In genomic region chrX:129034236-129034635, GRCm38 (mm10) we compare ENCODE assay signal across 19 mouse cellular contexts.
DNase-seq lines count a peak whose midpoint lies in the region; ATAC-seq and TF ChIP-seq lines count a peak whose summit lies in the region.
"Had no signal": no experiment of that assay in that cellular context is flagged by ENCODE, and none has a peak within 500 bp of the region (broad histone marks: within the 10 kb centered on the region; RNA-seq: fewer than 3 reads in every experiment).

No protein-coding gene starts in this region.

- no peaks in the 10 kb centered on the region for H3K27me3 ChIP-seq in MEL (ENCODE audit: control insufficient read depth in 1 of 2, insufficient read depth in 2 of 2, low read length in 2 of 2)
- H3K27me3 ChIP-seq in kidney, embryonic 14.5 days (ENCODE audit: control insufficient read depth, insufficient read depth, low read length): no peaks in the 10 kb centered on the region
- H3K27me3 ChIP-seq: CH12.LX had no signal

- peak; percentile 51 for DNase-seq in MEL (ENCODE audit: low read depth, low spot score)
- DNase-seq: adrenal gland, adult 2 months; adrenal gland, adult 8-10 months; adrenal gland, postnatal 10 days; adrenal gland, postnatal 14 days; adrenal gland, postnatal 25 days; adrenal gland, postnatal 36 days; B cell, adult 2 months; cerebellum, adult 11 months; cerebellum, adult 11-12 months; cerebellum, adult 18-20 months; cerebellum, adult 2 months; cerebellum, adult 8-10 months had no signal

- TF ChIP-seq EP300 in MEL (IDR thresholded peaks at IDR 0.05; ENCODE audit: low read depth in 1 of 2, low read length in 2 of 2): peak; percentile 75

- no peaks in the 10 kb centered on the region for H3K79me2 ChIP-seq in MEL (ENCODE audit: control insufficient read depth, insufficient read depth, low read length, poor library complexity)

- H3K4me2 ChIP-seq in kidney, embryonic 14.5 days (replicated peaks; ENCODE audit: low read depth, low read length): no peak overlapping the region

- 80% methylated on average over 4 of the region's 4 CpGs for WGBS in kidney, embryonic 14.5 days

- no peak overlapping the region for H3K9ac ChIP-seq in MEL (ENCODE audit: control insufficient read depth, low read depth, low read length, poor library complexity, severe bottlenecking)
- H3K9ac ChIP-seq in kidney, embryonic 14.5 days (ENCODE audit: low read depth, low read length): no peak overlapping the region

- no peak overlapping the region for H3K4me3 ChIP-seq in MEL (ENCODE audit: control insufficient read depth in 1 of 2, insufficient read depth in 1 of 2, low read depth in 2 of 2, low read length in 2 of 2)
- no peak overlapping the region for H3K4me3 ChIP-seq in kidney, embryonic 14.5 days (ENCODE audit: low read length)

- no peak for TF ChIP-seq CTCF in MEL (IDR thresholded peaks at IDR 0.05 in 2 of 3, conservative IDR thresholded peaks at IDR 0.05 in 1 of 3; ENCODE audit: control insufficient read depth in 1 of 3, insufficient read depth in 1 of 3, low read depth in 2 of 3, low read length in 3 of 3, poor library complexity in 1 of 3, severe bottlenecking in 1 of 3)

- H3K4me1 ChIP-seq in MEL (ENCODE audit: control insufficient read depth in 1 of 2, insufficient read depth in 2 of 2, low read length in 2 of 2): no peaks in the 10 kb centered on the region
- no peaks in the 10 kb centered on the region for H3K4me1 ChIP-seq in kidney, embryonic 14.5 days (ENCODE audit: control insufficient read depth, insufficient read depth, low read length)

- no peaks in the 10 kb centered on the region for H3K9me3 ChIP-seq in MEL (replicated peaks; ENCODE audit: insufficient read depth, low read length)
- no peaks in the 10 kb centered on the region for H3K9me3 ChIP-seq in kidney, embryonic 14.5 days (ENCODE audit: control insufficient read depth, low read length)
- H3K9me3 ChIP-seq: G1E had no signal

- H3K27ac ChIP-seq in MEL (ENCODE audit: control insufficient read depth, low read depth, low read length): no peak overlapping the region
- no peak overlapping the region for H3K27ac ChIP-seq in kidney, embryonic 14.5 days (ENCODE audit: low read depth, low read length)

- H3K36me3 ChIP-seq in MEL (ENCODE audit: control insufficient read depth in 1 of 2, insufficient read depth in 2 of 2, low read length in 2 of 2): peaks cover 0 to 4% of the 10 kb centered on the region in 2 experiments; a peak in 1 of 4 replicates
- no peaks in the 10 kb centered on the region for H3K36me3 ChIP-seq in kidney, embryonic 14.5 days (ENCODE audit: control insufficient read depth, insufficient read depth, low read length)
- H3K36me3 ChIP-seq: G1E had no signal

- no peak for TF ChIP-seq RAD21 in MEL (IDR thresholded peaks at IDR 0.05; ENCODE audit: low read depth, low read length)

- TF ChIP-seq POLR2A in MEL (IDR thresholded peaks at IDR 0.05; ENCODE audit: control insufficient read depth in 1 of 2, insufficient read depth in 1 of 2, low read depth in 1 of 2, low read length in 2 of 2, poor library complexity in 1 of 2): no peak

- ATAC-seq in kidney, embryonic 14.5 days (ENCODE audit: low FRiP score, low TSS enrichment): no peak
- ATAC-seq: activated CD4-positive, CD25-positive, alpha-beta regulatory T cell, adult 4 months; CD4-positive, CD25-positive, alpha-beta regulatory T cell, adult 4 months; Patski had no signal

TF ChIP-seq in MEL, 35 proteins besides CTCF, POLR2A, EP300 and RAD21:
- TF ChIP-seq MAZ (IDR thresholded peaks at IDR 0.05; ENCODE audit: low read depth, low read length): no peak
- TF ChIP-seq HCFC1 (IDR thresholded peaks at IDR 0.05; ENCODE audit: low read depth, low read length): no peak
- no peak for TF ChIP-seq CHD2 (IDR thresholded peaks at IDR 0.05; ENCODE audit: low read length)
- peak; percentile 78 for TF ChIP-seq TCF12 (IDR thresholded peaks at IDR 0.05; ENCODE audit: low read depth, low read length)
- TF ChIP-seq GATA1 (IDR thresholded peaks at IDR 0.05; ENCODE audit: low read depth, low read length): peak; percentile 91
- no peak for TF ChIP-seq ZNF384 (IDR thresholded peaks at IDR 0.05; ENCODE audit: low read depth, low read length)
- peak; percentile 82 for TF ChIP-seq ETS1 (IDR thresholded peaks at IDR 0.05; ENCODE audit: low read depth, low read length)
- TF ChIP-seq BHLHE40 (IDR thresholded peaks at IDR 0.05; ENCODE audit: borderline replicate concordance, low read depth, low read length): no peak
- TF ChIP-seq TBP (IDR thresholded peaks at IDR 0.05; ENCODE audit: low read depth, low read length): no peak
- TF ChIP-seq RCOR1 (IDR thresholded peaks at IDR 0.05; ENCODE audit: low read depth, low read length): peak; percentile 63
- TF ChIP-seq MXI1 (IDR thresholded peaks at IDR 0.05; ENCODE audit: low read depth, low read length): no peak
TF ChIP-seq in MEL: peak in this region for 4.
